Mouse (Mus musculus) limb, embryonic 11.5 days (tissue): ENCODE measurements at regions not wholly inside any gene's neighbourhood (a gene's known extent, or its start where the extent isn't known, plus 50 kb on each side); places are given as distances from the start of the nearest gene placed in this dataset.

ENCODE experiments used
- ATAC-seq: fragments of 200-750 bp; cut with Nextera tagmentation; 2 replicates; pipeline ENCODE4 v1.8.0; 2017; ENCODE audit warnings: low read depth; ENCODE audit not compliant: insufficient number of reproducible peaks, low FRiP score, low TSS enrichment
- DNase-seq: peaks from one replicate; pipeline ENCODE4 v3.0.0-alpha.2; 2015; ENCODE audit warnings: low spot score
- H3K27ac ChIP-seq: fragments of 300-500 bp; sonication (generic); replicated peaks from 2 replicates; pipeline ENCODE4 v1.5.1; 2014; ENCODE audit warnings: low read depth, mild to moderate bottlenecking, low read length
- H3K27me3 ChIP-seq: fragments of 300-500 bp; sonication (generic); 2 replicates; pipeline ENCODE4 v1.6.1; 2014; ENCODE audit warnings: mild to moderate bottlenecking, low read length, mixed read lengths; ENCODE audit not compliant: control insufficient read depth, insufficient read depth
- H3K36me3 ChIP-seq: fragments of 300-500 bp; sonication (generic); 2 replicates; pipeline ENCODE4 v1.6.1; 2014; ENCODE audit warnings: mild to moderate bottlenecking, low read length, moderate library complexity, mixed read lengths; ENCODE audit not compliant: control insufficient read depth, insufficient read depth
- H3K4me1 ChIP-seq: fragments of 300-500 bp; sonication (generic); 2 replicates; pipeline ENCODE4 v1.6.1; 2014; ENCODE audit warnings: low read length, mixed read lengths; ENCODE audit not compliant: control insufficient read depth, insufficient read depth
- H3K4me2 ChIP-seq: fragments of 300-500 bp; sonication (generic); 2 replicates; pipeline ENCODE4 v1.6.1; 2014; ENCODE audit warnings: low read depth, mild to moderate bottlenecking, moderate library complexity; ENCODE audit not compliant: severe bottlenecking
- H3K4me3 ChIP-seq: fragments of 300-500 bp; sonication (generic); 2 replicates; pipeline ENCODE4 v1.5.1; 2014; ENCODE audit warnings: low read depth, low read length
- H3K9ac ChIP-seq: fragments of 300-500 bp; sonication (generic); 2 replicates; pipeline ENCODE4 v1.6.1; 2014; ENCODE audit warnings: mild to moderate bottlenecking, low read length
- H3K9me3 ChIP-seq: fragments of 300-500 bp; sonication (generic); 2 replicates; pipeline ENCODE4 v1.6.1; 2016; ENCODE audit warnings: low read length; ENCODE audit not compliant: control insufficient read depth
- WGBS: fragments of 180-500 bp; shearing (Covaris S2); extraction: QIAGEN DNeasy Blood & Tissue Kit; methylation state at CpG from one replicate; pipeline ENCODE4 v1.1.7; 2014; 5-methylcytosine and 5-hydroxymethylcytosine counted together

DNA sequence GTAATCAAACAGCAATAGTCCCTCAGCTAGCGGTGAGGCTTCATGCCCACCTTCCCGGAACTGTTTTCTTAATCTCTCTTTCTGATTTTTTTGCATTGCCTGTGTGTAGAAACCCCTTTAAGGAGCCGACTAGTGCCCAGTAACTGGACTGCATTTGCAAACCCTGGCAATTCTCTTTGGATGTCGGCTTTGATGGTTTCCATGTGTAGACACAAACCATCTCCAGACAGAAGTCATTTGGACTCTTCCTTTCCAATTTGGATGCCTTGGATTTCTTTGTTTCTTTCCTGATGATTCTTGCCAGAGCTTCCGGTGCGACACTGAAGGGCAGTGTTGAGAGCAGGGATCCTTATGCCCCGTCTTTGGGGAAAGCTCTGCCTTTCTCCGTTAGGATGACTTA, 153.0 kb downstream of the Slc38a4 start:
- DNase-seq (no peak), ATAC-seq (no peak)
- WGBS, result 76% methylated on average over 8 of the region's 8 CpGs
- Histone ChIP-seq H3K9me3 (no peaks in the 10 kb centered on the region; the same call in 1 of the 2 replicates), H3K4me2 (no peak overlapping the region), H3K27me3 (no peaks in the 10 kb centered on the region), H3K27ac (no peak overlapping the region), H3K36me3 (no peaks in the 10 kb centered on the region), H3K9ac (no peak overlapping the region), H3K4me3 (no peak overlapping the region), H3K4me1 (no peaks in the 10 kb centered on the region; the same call in 1 of the 2 replicates)

DNA sequence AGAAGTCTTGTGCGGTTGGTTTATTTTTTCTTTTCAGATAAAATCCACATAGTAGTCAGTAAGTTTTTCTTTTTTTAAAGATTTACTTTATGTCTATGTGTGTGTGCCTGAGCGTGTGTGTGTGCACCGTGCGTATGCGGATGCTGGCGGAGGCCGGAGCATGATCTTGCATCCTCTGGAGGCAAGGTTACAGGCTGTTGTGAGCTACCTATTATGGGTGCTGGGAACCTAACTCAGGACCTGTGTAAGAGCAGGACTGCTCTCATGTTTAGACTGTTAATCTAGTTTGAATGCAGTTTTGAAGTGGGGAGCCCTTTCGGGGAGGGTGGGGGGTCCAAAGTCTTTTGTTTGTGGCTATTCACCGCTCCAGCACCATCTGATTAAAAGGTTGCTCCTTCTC, 154.1 kb downstream of the Slc38a4 start:
- Histone ChIP-seq H3K4me2 (no peak overlapping the region), H3K36me3 (no peaks in the 10 kb centered on the region), H3K9me3 (no peaks in the 10 kb centered on the region; the same call in 1 of the 2 replicates), H3K27me3 (no peaks in the 10 kb centered on the region), H3K27ac (no peak overlapping the region), H3K4me3 (no peak overlapping the region), H3K9ac (no peak overlapping the region), H3K4me1 (no peaks in the 10 kb centered on the region)
- DNase-seq (no peak), ATAC-seq (no peak)
- 92% methylated on average over 9 of the region's 9 CpGs for WGBS

DNA sequence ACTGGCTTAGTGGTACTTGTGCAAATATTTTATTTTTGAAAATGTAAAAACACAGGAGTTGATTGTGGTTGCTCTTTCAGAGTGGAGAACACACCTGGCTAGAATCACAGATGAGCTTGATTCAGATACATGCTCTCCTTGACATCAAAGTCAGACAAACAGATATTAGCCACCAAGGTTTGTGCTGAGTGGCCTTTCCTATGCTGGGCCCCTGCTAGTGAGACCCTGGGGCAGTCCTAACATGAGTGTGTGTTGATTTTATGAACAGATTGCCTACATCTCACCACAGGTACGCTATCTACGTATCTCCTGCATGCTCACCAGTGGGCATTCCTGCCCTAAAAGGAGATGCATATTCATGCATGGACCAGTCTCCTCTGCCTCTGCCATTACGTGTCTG, 157.5 kb downstream of the Slc38a4 start:
- Histone ChIP-seq H3K9ac (no peak overlapping the region), H3K9me3 (no peaks in the 10 kb centered on the region), H3K27ac (no peak overlapping the region), H3K4me3 (no peak overlapping the region), H3K4me1 (no peaks in the 10 kb centered on the region), H3K36me3 (no peaks in the 10 kb centered on the region), H3K4me2 (no peak overlapping the region), H3K27me3 (no peaks in the 10 kb centered on the region)
- DNase-seq, result no peak
- 89% methylated on average over 3 of the region's 3 CpGs for WGBS
- no peak for ATAC-seq

DNA sequence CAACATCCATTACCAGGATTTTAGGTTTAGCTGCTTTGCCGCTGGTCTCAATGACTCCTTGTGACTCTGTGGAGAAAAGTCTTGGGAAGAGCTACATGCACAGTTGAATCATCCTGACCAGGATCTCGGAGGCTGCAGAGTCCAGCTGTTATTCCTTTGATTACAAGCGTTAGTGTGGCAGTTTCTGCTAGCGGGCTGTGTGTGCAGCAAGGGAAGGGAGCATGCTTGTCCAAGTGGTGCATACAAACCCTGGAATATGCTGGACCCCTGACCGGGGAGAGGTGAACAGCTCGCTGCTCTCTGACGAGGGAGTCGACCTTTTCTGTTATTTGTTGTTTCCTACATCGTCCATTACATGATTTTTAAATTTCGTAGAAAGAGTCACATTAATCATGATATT, 170.9 kb downstream of the Slc38a4 start:
- Histone ChIP-seq H3K4me2 (no peak overlapping the region), H3K4me1 (no peaks in the 10 kb centered on the region; the same call in 1 of the 2 replicates), H3K9ac (no peak overlapping the region), H3K4me3 (no peak overlapping the region), H3K27ac (no peak overlapping the region), H3K27me3 (no peaks in the 10 kb centered on the region), H3K36me3 (no peaks in the 10 kb centered on the region), H3K9me3 (no peaks in the 10 kb centered on the region)
- no peak for DNase-seq
- ATAC-seq, result no peak
- 81% methylated on average over 10 of the region's 10 CpGs for WGBS

DNA sequence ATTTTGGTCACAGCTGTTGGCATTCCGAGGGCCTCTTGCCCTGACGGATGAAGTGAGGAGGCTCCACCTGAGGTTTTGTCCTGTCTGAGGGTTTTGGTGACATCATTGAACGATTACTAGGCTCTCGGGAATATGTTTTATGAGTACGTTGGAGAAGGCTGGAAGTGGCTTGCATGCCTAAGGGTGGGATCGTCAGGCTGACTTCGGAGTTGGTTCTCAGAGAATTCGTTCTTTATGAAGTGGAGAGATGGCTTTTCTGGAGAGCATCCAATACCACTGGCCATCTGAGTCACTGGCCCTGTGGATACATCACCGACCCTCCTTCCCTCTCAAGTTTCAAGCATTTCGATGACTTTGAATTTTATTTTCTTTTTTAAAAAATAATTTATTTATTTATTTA, 172.0 kb downstream of the Slc38a4 start:
- ATAC-seq, result no peak
- H3K27me3 ChIP-seq, result no peaks in the 10 kb centered on the region
- H3K4me1 ChIP-seq, result no peaks in the 10 kb centered on the region; the same call in 1 of the 2 replicates
- H3K9me3 ChIP-seq, result no peaks in the 10 kb centered on the region
- no peaks in the 10 kb centered on the region for H3K36me3 ChIP-seq
- no peak overlapping the region for H3K27ac ChIP-seq
- DNase-seq, result no peak
- no peak overlapping the region for H3K4me2 ChIP-seq
- H3K4me3 ChIP-seq, result no peak overlapping the region
- 83% methylated on average over 10 of the region's 10 CpGs for WGBS
- H3K9ac ChIP-seq, result no peak overlapping the region

DNA sequence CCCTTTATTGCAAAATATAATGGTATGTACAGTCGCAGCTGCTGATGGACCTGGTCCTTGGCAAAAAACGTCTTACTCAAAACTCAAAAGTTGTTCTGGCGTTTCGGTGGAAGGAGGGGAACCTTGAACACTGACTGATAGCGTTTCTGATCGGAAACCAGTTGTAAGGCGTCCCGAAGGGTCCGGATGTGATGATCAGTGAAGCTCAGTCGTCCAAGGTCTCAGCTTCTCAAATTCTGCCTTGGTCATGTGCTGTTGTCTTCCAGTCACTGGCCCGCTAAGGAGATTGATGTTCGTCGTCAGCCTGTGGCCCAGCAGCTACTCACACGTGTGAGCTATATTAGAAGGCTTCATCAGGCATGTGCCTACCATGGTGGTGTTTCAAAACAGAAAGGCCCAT, 173.5 kb downstream of the Slc38a4 start:
- DNase-seq (no peak), ATAC-seq (no peak)
- H3K4me2 ChIP-seq, result no peak overlapping the region
- H3K4me1 ChIP-seq, result no peaks in the 10 kb centered on the region; the same call in 1 of the 2 replicates
- H3K4me3 ChIP-seq, result no peak overlapping the region
- WGBS, result 82% methylated on average over 14 of the region's 14 CpGs
- no peaks in the 10 kb centered on the region for H3K9me3 ChIP-seq
- no peak overlapping the region for H3K27ac ChIP-seq
- no peaks in the 10 kb centered on the region for H3K36me3 ChIP-seq
- H3K27me3 ChIP-seq, result no peaks in the 10 kb centered on the region
- no peak overlapping the region for H3K9ac ChIP-seq

DNA sequence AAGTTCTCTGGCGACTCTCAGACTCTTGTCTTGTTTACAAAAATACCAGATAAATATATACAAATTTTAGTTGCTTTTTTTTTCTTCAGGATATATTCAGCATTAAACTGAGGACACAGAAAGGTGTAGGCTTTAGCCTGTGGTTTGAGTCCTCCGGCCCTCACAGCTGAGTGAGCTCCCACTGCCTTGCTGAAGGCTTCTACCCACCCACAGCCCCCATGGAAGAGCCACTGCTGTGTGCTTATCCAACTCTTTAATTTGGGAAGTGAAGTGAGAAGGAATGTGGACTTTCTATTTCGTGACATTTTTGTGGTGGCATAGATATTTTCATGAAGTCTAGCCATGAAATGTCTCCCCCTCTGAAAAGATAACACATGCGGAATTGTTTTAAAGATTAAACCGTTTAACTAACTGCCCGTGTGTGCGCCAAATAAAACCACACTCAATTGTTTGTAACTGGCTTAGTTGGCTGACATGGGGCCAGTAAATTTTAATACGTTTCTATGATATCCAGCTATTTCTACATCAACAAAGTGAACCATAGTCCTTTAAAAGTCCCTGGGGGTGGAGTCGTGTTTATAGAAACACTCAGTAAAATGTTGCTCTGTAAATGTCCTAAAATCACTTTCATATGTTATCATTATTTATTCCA, 174.1 kb downstream of the Slc38a4 start:
- WGBS, result 82% methylated on average over 9 of the region's 9 CpGs
- no peak overlapping the region for H3K4me2 ChIP-seq
- H3K27me3 ChIP-seq, result no peaks in the 10 kb centered on the region
- H3K4me1 ChIP-seq, result no peaks in the 10 kb centered on the region; the same call in 1 of the 2 replicates
- DNase-seq, result no peak
- H3K4me3 ChIP-seq, result no peak overlapping the region
- no peak overlapping the region for H3K27ac ChIP-seq
- no peak overlapping the region for H3K9ac ChIP-seq
- H3K36me3 ChIP-seq, result no peaks in the 10 kb centered on the region
- no peak for ATAC-seq
- no peaks in the 10 kb centered on the region for H3K9me3 ChIP-seq

DNA sequence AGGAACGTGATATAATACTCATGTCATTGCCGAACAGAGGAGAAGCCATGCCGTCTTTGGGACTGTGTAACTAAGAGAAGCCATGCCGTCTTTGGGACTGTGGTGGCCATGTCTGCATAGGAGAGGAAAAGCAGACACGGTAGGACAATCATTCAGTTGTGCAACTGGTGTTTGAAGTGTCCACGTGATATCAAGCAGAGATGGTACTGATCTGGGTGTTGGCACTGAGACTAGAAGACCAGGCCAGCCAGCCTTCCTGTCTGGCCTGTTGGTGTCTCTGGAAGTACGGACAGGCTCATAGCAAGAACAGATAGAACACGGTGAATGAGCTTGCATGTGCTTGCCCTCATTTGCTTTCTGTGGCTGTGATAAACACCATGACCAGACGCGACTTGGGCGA, 175.7 kb downstream of the Slc38a4 start:
- no peak for ATAC-seq
- no peak overlapping the region for H3K9ac ChIP-seq
- 92% methylated on average over 11 of the region's 11 CpGs for WGBS

DNA sequence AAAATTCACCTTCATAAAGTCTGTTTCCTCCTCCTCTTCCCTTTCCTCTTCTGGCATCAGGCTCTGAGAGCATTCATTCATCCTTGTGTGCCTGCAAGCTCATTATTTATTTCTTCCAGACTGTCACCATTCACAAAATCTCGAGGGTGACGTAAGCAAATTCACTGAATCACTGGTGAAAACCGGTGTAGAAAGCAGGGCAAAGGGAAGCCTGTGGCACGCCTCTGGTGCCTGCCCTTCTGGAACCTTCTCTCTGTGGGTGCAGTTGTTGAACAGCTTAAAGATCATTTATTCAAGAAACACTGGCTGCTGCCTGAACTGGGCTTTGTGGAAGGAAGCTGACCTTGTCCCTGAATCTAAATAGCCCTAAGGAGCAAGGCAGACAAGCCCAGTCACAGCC, 177.0 kb downstream of the Slc38a4 start:
- ATAC-seq, result no peak
- Histone ChIP-seq H3K27ac (no peak overlapping the region), H3K4me3 (no peak overlapping the region), H3K4me2 (no peak overlapping the region), H3K4me1 (no peaks in the 10 kb centered on the region; the same call in 1 of the 2 replicates), H3K9me3 (no peaks in the 10 kb centered on the region), H3K9ac (no peak overlapping the region), H3K27me3 (no peaks in the 10 kb centered on the region), H3K36me3 (no peaks in the 10 kb centered on the region)
- DNase-seq, result no peak
- 72% methylated on average over 4 of the region's 4 CpGs for WGBS

More for the DNA sequence above, 175.7 kb downstream of the Slc38a4 start:
- H3K4me1 ChIP-seq, result no peaks in the 10 kb centered on the region; the same call in 1 of the 2 replicates
- no peak overlapping the region for H3K4me2 ChIP-seq
- no peaks in the 10 kb centered on the region for H3K9me3 ChIP-seq
- H3K36me3 ChIP-seq, result no peaks in the 10 kb centered on the region
- H3K27ac ChIP-seq, result no peak overlapping the region
- no peaks in the 10 kb centered on the region for H3K27me3 ChIP-seq
- H3K4me3 ChIP-seq, result no peak overlapping the region
- no peak for DNase-seq
